Mouse (Mus musculus) heart, postnatal 14 days (tissue): ENCODE measurements around the gene Tmem52b. TPM values are rescaled to one million over a fixed set of nuclear protein-coding genes. Genes with fewer than 3 reads are reported as not detected.

Source experiments
- total RNA-seq, 2 experiments: library from RNA; stranded (reverse); gene quantifications; 2 replicates each; pipeline ENCODE4 v1.2.3; 2021

Tmem52b gene
- total RNA-seq, 2 experiments from 2014 or later, result not detected

Other genes with a start within 250 kb of the Tmem52b start
- gene Cd69, start 237.1 kb upstream of the Tmem52b start, total RNA-seq, result 1 to 10 TPM in 1 of 2 experiments, under 1 TPM in 1; 0.22 to 1.4 TPM
- gene 4922502D21Rik, start 180.8 kb upstream of the Tmem52b start, total RNA-seq, result not detected
- gene Clec12a, start 169.9 kb upstream of the Tmem52b start, total RNA-seq, result under 1 TPM; 0.73 to 0.74 TPM
- gene Clec12b, start 126.7 kb upstream of the Tmem52b start, total RNA-seq, result under 1 TPM; 0.17 to 0.22 TPM
- under 1 TPM; 0.33 to 1.00 TPM for gene Clec1b, start 115.3 kb upstream of the Tmem52b start, total RNA-seq
- gene Clec9a, start 103.7 kb upstream of the Tmem52b start, total RNA-seq, result under 1 TPM in 1 of 2 experiments, not detected in 1; 0.20 TPM
- gene Clec1a, start 60.6 kb upstream of the Tmem52b start, total RNA-seq, result 10 to 100 TPM; 15.3 to 15.9 TPM
- under 1 TPM in 1 of 2 experiments, not detected in 1; 0.12 TPM for gene Olr1, start 5.4 kb upstream of the Tmem52b start, total RNA-seq
- gene Gabarapl1, start 20.6 kb downstream of the Tmem52b start, total RNA-seq, result 10 to 100 TPM; 79.8 to 85.9 TPM
- gene Klre1, start 65.3 kb downstream of the Tmem52b start, total RNA-seq, result not detected
- gene Klrd1, start 79.2 kb downstream of the Tmem52b start, total RNA-seq, result not detected
- gene Klrk1, start 111.3 kb downstream of the Tmem52b start, total RNA-seq, result not detected
- gene Klrc3, start 130.8 kb downstream of the Tmem52b start, total RNA-seq, result not detected
- not detected for gene Klrc2, start 148.1 kb downstream of the Tmem52b start, total RNA-seq
- gene Klrc1, start 166.4 kb downstream of the Tmem52b start, total RNA-seq, result not detected
- gene Klri1, start 204.6 kb downstream of the Tmem52b start, total RNA-seq, result not detected
- not detected for gene Klri2, start 227.9 kb downstream of the Tmem52b start, total RNA-seq